Mouse (Mus musculus) layer of hippocampus, adult 18-20 months (tissue): ENCODE measurements around the gene Zfp870. TPM values are rescaled to one million over a fixed set of nuclear protein-coding genes. Genes with fewer than 3 reads are reported as not detected.

Source experiments
- DNase-seq, 2 experiments: peaks; one replicate each; pipeline ENCODE4 v3.0.0; 2022; ENCODE audit warnings: low spot score in 2 of 2
- long read RNA-seq: library from polyadenylated mRNA; stranded (forward); transcript quantifications from one replicate; pipeline ENCODE4 v2.0.0, GENCODE M21; 2021
- total RNA-seq, 2 experiments: library from RNA; stranded (reverse); gene quantifications; 2 replicates each; pipeline ENCODE4 v1.2.3; 2021

The Zfp870 gene
- total RNA-seq = 10 to 100 TPM in 1 of 2 experiments, 1 to 10 TPM in 1; 9.9 to 11.1 TPM
- long read RNA-seq, full-length matches to known transcripts = 7 of 11 reads
- long read RNA-seq, partial matches to known transcripts = 0 of 11 reads
- long read RNA-seq, other reads (novel, unspliced or antisense) = 4 of 11 reads

DNA sequence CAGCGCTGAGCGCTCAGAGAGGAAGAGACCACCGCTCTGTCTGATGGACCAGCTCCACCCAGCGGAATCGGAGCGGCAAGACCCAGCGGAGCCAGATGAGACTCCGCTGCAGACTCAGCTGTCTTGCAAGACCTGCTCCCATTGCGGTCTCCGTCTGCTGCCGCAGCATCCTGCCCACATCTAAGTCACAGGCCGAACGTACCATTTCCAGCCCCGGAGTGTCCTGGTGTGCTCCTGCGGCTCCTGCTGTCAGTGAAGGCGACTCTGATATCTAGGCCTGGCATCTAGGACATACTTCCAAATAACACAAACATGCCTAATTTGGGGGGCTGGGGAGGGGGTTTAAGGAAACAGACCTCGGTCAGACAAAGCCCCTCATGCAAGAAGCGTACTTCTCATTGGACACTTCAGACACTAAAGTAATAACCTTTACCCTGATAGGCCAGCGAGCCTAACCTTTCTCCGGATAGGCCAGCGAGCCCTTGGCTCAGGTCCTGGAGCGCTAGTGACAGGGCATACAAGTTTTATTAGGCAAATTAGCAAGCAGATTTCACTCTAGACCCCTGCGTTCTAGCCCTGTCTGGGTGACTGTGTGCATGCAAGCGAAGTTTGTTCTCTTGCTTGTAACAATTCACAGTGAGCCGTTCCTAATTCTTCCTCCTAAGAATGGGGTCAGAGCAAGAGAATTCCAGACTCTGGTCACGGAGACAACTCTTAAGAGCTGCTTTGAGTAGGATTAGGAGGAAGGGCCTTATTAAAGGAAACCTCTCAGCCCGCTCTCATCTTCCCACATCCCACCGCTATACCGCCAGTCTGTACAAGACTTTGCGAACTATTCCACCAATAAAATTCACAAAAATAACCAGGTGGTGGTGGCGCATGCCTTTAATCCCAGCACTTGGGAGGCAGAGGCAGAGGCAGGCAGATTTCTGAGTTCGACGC is at the start of gene Zfp870:
Gene Zfp870, minus strand, starts transcription at position 404 of the 942 bp plus-strand sequence.
- DNase-seq = peak; percentile 81 to 95

DNA sequence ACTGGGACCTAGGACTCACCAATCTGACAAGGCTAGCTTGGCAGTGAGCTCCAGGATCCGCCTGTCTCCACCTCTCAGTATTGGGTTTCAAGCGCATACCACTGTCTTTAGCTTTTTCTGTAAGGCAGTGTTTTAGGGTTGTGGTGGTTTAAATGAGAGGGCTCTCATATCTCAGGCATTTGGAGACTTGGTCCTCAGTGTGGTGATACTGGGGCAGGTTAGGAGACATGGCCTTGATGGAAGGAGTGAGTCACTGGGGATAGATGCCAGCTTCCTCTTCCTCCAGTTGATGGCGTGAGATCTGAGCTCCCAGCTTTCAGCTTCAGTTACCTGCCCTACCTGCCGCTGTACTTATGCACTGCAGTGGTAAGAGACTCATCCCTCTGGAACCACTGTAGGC is 48.4 kb upstream of the Zfp870 start:
- no peak for DNase-seq

DNA sequence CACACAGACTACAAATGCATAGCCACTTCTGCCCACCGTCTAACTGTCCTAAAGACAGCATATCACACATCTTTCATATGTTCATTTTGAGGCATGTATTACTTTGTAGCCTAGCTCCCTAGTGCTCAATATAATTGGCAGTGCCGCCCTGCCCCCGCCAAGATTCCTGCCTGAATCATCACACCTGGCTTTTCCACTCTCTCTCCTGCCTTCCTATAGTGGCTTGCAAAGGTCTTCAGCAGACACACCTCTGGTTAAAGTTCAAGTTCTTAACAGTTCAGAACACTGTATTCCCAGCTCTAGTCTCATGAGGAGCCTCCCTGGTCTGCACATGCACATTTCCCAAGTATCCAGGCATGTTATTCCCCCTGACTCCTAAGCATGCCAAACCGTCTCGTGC is 36.4 kb upstream of the Zfp870 start:
- DNase-seq = no peak

DNA sequence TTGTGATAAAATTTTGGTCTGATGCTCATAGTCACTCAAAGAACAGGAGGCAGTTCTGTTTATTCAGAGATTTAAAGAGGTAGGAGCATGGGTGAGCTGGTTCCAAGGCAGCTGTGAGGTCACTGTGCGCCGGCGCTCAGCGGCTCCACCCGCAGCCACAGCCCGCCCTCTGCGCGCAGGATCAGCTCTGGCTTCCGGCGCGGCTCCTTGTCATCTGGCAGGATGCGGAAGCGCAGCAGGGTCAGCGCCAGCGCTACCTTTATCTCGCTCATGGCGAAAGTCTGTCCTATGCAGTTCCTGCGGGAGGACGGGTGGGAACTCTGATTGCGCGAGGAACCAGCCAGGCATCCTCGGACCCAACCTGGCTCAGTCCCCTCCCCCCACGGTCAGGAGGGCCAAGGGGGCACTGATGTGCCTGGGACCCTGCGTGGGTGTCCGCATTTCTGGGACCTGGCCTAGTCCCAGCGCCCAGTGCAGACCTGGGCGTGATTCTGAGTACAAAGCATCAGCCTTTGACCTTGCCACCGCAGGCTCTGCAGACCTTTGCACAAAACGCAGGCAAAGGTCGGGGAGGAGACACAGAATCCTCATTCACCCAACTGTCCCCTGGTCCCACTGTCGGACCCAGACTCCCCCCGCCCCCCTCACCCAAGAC is 33.3 kb upstream of the Zfp870 start:
- peak; percentile 48 to 73 for DNase-seq

DNA sequence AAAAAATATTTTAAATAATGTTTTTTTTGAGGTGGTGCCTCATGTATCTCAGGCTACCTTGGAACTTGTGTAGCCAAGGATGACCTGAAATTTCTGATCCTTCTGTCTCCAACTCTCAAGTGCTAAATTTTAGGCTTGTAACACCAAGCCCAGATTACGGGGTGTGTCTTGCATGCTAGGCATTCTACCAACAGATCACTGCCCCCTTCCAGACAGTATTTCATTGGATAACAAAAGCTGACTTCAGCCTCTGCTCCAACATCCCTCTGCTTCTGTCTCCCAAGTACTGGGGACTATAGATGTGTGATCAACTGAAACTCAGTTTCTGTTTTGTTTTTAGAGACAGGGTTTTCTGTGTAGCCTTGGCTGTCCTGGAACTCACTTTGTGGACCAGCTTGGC is 32.2 kb upstream of the Zfp870 start:
- no peak for DNase-seq

DNA sequence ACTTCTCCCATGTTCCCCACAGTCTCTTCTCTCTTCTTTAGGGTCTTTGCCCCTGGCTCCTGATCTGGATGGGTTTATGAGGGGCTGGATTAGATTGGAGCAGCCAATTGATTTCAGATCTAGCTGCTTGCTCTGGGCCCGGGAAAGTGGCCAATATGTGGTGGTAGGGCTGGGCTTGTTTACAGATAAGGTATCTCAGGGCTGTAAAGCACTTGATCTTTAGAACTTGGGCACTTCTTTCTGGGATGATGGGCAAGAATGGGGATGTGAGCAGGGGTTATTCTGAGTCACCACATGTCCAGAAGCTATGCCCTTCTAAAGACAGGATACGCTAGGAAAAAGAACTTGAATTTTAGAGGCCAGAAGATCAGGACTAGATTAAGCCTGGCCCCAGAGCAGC is 27.7 kb upstream of the Zfp870 start:
- no peak for DNase-seq

DNA sequence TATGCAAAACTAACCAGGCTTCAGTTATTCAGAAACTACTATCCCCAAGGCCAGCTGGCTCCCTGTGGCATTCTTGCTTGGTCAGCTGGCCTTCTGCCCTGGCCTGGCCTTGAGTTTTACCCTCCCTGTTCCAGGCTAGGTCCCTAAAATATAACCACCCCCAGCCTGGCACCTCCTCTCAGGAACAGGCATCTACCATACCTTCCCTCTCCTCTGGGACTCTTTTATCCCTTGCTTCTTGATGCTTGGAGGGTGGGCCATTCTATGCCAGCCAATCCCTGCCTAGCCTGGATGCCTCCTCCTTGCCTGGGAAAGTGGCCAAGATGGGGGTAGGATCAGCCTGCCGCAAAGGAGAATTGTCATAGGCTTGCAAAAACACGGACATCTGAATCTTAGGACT is 25.7 kb upstream of the Zfp870 start, which contains the start of gene Cyp4f14:
Gene Cyp4f14, minus strand, starts transcription at position 212 of the 400 bp plus-strand sequence.
- peak; percentile 8 to 34 for DNase-seq

DNA sequence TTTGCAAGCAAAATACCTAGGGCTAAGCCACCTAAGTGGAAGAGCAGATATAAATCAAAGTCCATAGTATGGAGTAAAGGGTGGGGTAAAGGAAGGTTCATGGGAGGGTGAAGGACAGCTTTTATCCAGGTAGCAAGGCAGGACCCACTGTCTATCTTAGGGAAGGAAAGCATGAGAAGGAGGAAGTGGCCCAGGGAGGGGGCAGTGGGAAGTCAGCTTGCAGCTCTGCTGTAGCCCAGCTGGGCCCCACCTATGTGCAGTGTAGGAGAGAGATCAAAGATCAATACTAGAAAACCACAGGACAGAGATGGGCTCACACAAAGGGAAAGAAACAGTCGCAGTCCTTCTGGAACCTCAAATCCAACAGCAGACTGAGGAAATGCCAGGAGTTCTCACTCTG is 24.6 kb upstream of the Zfp870 start:
- no peak for DNase-seq

DNA sequence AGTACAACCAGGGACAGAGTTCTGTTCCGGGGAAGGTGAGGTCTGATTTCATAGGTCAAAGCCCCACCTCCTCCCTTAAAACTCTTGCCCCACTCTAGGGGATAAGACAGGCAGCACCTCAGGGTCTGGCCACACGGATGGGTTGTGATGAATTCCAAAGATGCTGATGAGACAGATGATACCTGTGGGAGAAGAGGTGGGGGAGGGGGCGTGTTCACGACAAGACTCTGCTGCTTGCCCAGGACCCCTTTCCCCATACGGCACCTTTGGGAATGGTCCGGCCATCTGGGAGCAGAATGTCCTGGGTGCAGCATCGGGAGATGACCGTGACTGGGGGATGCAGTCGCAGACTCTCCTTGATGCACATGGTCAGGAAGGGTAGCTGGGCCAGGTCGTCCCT is 14.7 kb upstream of the Zfp870 start:
- no peak for DNase-seq

DNA sequence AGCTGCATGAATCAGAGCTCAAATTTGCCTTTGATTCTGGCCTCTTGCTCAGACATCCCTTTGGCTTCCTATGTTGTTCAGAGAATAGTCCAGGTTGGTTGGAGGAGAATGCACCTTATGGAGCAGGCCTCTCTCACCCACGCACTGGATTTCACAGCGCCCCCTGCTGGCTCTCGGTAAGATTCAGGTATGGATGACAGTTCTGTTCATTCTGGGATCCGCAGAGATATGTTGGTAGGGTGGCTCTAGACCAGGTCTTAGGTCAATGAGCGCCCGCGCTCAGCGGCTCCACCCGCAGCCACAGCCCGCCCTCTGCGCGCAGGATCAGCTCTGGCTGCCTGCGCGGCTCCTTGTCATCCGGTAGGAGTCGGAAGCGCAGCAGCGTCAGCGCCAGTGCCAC is 13.8 kb upstream of the Zfp870 start:
- peak in 1 of 2 experiments; percentile 31 for DNase-seq

DNA sequence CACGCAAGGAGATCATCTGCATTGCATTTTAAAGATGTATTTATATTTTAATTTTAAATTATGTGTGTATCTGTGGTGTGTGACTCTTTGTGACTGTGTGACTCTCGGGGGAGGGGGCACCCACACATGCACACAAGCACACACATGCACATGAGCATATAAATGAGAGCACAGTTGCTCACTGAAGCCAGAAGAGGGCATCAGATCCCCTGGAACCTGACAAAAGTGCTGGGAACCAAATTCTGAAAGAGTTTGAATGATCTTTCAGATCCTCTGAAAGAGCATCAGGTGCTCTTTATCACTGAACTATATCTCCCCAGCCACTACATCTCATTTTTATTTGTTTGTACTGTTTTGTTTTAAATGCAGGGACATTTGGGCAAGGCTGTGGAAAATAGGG is 13.0 kb upstream of the Zfp870 start:
- no peak for DNase-seq

DNA sequence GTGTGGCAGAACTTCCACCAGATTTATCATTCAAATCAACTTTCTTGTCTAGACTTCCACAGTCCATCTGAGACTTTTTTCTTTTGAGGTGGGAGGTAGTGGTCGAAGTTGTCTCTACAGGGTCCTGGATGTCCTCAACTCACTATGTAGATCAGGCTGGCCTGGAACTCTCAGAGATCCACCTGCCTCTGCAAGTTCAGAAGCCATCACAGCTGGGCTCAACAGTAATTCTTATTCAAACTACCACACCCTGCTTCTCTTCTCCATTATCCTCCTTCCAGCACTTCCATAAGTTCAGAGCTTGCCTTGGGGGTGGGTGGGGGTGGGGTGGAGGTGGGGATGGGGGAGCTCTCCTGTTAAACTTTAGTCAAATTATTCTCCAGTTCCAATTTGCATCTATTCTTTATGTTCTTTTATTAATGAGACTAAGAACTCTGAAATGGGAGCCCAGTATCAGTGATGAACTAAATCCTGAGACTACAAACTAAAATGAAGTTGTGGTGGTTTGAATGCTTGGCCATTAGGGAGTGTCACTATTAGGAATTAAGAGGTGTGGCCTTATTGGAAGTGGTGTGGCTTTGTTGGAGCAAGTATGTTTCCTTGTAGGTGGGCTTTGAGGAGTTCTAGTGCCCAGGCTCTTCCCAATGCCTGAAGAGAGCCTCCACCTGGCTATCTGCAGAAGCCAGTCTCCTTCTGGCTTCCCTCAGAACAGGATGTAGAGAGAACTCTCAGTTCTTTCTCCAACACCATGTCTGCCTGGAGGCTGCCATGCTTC is 10.5 kb upstream of the Zfp870 start:
- no peak for DNase-seq

DNA sequence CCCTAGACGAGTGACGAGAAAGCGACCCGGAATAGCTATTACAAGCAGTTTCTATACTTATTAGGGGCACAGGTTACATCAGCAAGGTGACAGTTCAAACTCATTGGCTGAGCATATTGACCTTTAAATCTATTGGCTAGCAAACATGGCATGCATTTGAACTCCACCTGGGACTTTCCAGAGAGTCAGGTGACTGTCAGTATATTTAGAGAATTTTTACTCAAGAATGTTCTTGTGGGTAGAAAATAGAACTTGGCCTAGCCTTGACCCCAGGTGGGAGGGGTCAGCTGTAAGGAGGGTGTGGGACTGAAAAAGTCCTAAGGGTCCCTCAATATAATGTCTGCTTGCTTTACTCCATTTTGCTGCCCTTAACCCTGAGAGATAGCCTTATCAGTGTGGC is 4.0 kb upstream of the Zfp870 start:
- DNase-seq = no peak

DNA sequence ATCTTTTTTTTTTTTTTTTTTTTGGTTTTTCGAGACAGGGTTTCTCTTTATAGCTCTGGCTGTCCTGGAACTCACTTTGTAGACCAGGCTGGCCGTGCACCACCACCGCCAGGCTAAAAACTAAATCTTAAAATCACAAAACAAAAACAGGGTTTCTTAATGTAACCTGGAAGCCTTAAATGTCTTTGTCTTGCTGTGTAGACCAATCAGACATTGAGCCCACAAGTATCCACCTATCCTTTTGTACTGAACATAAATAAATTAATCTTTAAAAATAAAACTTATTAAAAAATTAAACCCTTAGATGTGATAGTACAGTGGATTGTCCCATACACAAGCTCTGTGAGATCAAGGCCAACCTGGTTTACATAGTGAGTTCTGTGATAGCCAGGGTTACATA is 2.5 kb upstream of the Zfp870 start:
- no peak for DNase-seq

DNA sequence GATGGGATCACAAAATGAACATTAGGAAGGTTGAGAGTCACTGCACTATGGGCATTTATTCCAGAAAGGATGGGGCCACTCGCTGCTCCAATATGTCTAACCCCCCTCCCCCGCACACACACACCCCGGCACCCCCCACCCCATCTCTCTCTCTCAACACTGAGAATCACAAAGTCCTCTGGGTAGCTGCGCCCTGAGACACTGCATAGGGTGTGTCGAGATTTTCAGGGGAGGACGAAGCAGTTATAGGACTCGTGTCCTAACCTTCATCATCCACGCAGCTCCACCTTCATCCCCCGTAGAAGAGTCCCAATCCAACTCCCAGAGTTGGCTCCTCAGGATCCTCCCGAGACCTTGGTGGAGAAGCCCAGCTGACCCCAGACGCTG is 597 bp downstream of the Zfp870 start:
- no peak for DNase-seq

DNA sequence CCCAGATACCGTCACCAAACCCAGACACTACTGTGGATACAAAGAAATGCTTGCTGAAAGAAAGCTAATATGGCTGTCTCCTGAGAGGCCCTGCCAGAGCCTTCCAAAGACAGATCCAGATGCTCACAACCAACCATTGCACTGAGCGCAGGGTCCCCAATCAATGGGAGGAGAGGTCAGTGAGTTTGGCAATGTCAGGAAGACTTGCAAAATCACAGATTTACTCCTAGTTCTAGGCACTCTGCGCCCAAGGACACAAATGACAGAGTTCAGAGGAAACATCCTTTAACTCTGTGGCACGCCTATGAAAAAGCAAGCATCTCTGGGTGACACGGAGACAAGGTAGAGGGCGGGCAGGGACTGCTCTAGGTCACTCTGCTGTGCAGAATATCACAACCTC is 1.8 kb downstream of the Zfp870 start:
- DNase-seq = no peak

DNA sequence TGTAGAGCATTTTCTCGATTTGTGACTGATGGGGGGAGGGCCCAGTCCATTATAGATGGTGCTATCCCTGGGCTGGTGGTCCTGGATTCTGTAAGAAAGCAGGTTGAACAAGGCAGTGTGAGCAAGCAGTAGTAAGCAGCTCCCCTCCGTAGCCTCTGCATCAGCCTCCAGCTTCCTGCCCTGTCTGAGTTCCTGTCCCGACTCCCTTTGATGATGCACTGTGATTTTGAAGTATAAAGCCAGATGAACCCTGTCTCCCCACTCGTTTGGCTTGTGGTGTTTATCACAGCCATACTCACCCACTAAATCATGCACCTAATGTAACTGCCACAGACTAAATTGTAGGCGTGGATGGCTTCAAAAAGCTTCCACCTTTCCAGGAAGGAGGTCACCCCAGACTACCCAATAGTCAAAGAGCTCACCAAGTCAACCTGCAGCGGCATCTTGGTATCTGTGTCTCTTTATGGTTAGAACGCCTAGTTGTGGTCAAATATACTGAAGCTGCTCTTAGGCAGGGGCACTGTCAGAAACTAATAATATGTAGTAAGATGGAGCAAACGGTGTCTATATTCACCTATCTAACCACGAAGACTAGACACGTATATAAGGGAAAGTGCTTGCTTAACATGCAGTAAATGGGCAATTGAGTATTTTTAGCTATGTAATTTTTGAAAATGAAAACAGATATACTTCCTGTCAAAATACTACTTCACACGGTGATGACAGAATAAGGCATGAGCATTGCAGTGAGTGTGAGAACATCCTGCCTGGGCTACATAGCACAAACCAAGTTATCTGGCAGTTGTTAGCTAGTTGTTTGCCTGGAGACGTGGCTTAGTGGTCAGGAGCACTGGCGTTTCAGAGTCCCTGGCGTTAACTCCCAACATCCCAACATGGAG is 10.9 kb downstream of the Zfp870 start:
- no peak for DNase-seq

DNA sequence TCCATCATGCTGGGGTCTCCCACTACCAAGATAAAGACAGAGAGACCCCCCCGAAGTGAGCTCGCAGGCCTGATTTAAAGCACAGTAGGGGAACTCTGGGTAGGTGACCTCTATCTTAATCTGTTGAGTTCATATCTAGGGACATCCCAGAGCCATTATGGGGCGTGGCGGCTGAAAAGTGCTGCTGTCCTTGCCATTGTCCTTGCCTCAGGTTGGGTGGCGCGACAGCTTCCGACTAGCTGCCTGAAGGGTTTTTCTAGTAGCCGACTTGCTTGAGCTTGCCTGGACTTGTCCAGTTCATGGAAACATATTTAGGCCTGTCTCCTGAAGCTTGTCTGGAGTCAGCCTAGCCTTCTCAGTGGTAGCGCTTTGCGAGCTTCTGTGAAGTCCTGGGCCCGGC is 12.7 kb downstream of the Zfp870 start:
- no peak for DNase-seq

DNA sequence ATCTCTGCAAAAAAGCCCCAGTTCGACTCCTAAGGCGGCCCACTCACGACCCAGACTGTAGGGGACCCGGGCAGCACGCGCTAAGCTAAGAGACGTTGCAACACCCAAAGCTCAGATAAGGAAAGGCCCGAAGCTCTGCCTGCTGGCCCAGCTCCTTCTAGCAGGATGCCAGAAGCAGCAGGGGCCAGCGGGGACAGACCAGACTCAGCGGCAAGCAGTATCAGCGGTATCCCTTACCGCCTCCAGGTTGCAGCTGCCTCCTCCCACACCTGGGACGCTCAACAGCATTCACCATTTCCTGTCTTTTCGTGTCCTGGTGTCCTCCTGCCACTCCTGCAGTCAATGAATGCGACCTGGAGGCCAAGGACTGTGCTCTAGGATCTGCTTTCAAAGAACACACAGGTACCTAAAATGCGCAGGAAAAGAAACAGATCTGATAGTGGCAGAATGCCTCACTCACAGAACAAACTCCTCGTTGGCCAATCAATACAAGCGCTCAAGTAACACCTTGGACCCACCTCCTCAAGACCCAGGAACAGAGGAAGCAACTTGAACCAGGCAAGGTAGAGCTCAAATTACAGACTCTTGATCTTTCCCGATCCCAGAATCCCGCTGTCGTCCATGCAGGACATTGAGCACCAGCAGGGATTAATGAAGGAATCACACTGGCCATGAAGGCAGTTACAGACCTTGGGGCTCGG is 13.8 kb downstream of the Zfp870 start:
- DNase-seq = no peak

DNA sequence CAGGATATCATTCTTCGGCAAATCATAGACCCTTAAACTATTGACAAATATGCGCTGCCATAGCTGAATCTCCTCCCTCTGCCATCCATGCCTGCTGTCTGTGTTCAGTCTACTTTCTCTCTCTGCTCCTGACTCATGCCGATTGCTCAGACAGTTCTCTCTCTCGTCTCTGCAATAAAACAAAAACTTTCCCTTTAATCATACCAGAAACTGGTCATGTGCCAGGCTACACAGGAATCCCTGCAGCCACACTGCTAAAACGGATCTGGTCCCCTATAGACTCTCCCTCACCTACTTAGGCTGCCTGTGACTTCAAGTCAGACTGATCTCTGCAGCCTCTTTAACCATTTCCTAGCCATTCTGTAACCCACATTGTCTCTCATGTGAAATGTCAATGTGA is 18.7 kb downstream of the Zfp870 start:
- DNase-seq = no peak
